ENCODE assay signal across 8 mouse cellular contexts in genomic region chr16:58727477-58728131, GRCm38 (mm10). TPM values are rescaled to one million over a fixed set of nuclear protein-coding genes. Genes with fewer than 3 reads are reported as not detected.
DNase-seq lines count a peak whose midpoint lies in the region; ATAC-seq and TF ChIP-seq lines count a peak whose summit lies in the region.

Cldnd1 (plus strand) TSS chr16:58727910.

- H3K27ac ChIP-seq in cortical plate, adult 2 months (ENCODE audit: insufficient read depth, low read length): no peak within 1 kb of the TSS

- H3K9me3 ChIP-seq in megakaryocyte, embryonic 14.5 days: no peaks in the 10 kb centered on the region

- TF ChIP-seq CTCF in cortical plate, adult 2 months (IDR thresholded peaks at IDR 0.05; ENCODE audit: extremely low read depth, insufficient read depth, low read length): no peak

- peak; percentile 99 for ATAC-seq in activated CD4-positive, CD25-positive, alpha-beta regulatory T cell, adult 4 months

- peak; percentile 92 to 94 for DNase-seq in gastrocnemius, adult 8-10 months (ENCODE audit: low spot score in 2 of 2)
- DNase-seq in hindlimb bud, embryonic 11.5 days (ENCODE audit: extremely low spot score, low read depth, low spot score): peak; percentile 93
- peak; percentile 81 to 95 for DNase-seq in left cerebral cortex, adult 8-10 months (ENCODE audit: low spot score in 2 of 2)
- DNase-seq in right cerebral cortex, postnatal 10 days (ENCODE audit: low spot score in 2 of 2): peak; percentile 97
- DNase-seq in urinary bladder, postnatal 25 days (ENCODE audit: low spot score): peak; percentile 87

- peak within 1 kb of the TSS; percentile 90 for H3K4me3 ChIP-seq in cortical plate, adult 2 months (ENCODE audit: insufficient read depth, low read length)
- peak within 1 kb of the TSS; percentile 95 for H3K4me3 ChIP-seq in megakaryocyte, embryonic 14.5 days (replicated peaks)

- peaks cover 33% of the 10 kb centered on the region for H3K36me3 ChIP-seq in megakaryocyte, embryonic 14.5 days (replicated peaks; ENCODE audit: low read length)

- peak; percentile 64; the same call in 1 of the 2 replicates for TF ChIP-seq POLR2A in cortical plate, adult 2 months (IDR thresholded peaks at IDR 0.05; ENCODE audit: extremely low read depth, insufficient read depth, low read length)

- H3K4me1 ChIP-seq in cortical plate, adult 2 months (ENCODE audit: control insufficient read depth, insufficient read depth, low read length): peaks cover 3% of the 10 kb centered on the region; the same call in 1 of the 2 replicates
- H3K4me1 ChIP-seq in megakaryocyte, embryonic 14.5 days: peaks cover 30% of the 10 kb centered on the region

- H3K27me3 ChIP-seq in megakaryocyte, embryonic 14.5 days (replicated peaks): no peaks in the 10 kb centered on the region

RNA-seq across cellular contexts. Expression of gene Cldnd1, which starts in this region (rescaled TPM):
- 100 to 1,000 TPM; 229 to 255 TPM for polyA plus RNA-seq in activated CD4-positive, CD25-positive, alpha-beta regulatory T cell, adult 4 months (2017; shearing (Covaris generic))
- polyA plus RNA-seq in cortical plate, adult 2 months (2012; rRNA removed): 136 and 139 TPM in 2 replicates
- 10 to 100 TPM; 59.0 to 77.0 (median 68.0) TPM for total RNA-seq in gastrocnemius, adult 8-10 months (2022)
- total RNA-seq in left cerebral cortex, adult 8-10 months (2022): 100 to 1,000 TPM in 3 of 4 experiments, 10 to 100 TPM in 1; 98.1 to 116 (median 114) TPM
- 1.00 and 2.3 TPM in 2 replicates for polyA plus RNA-seq in megakaryocyte, embryonic 14.5 days (2012; ENCODE audit: insufficient read depth, low replicate concordance)

Comparison
In these comparisons a context has a peak if more than half of its experiments do, and no peak if none do; other contexts are left out.
1. RNA of gene Cldnd1 (polyA plus RNA-seq): 229 to 255 TPM in activated CD4-positive, CD25-positive, alpha-beta regulatory T cell, adult 4 months and 136 to 139 TPM in cortical plate, adult 2 months; 1.00 to 2.3 TPM in megakaryocyte, embryonic 14.5 days; every median in the first group is over 10 times any median in the second.
2. Peak in every context shown above with its lines, with median percentiles within 50 percentile points of each other: DNase-seq.